In the genomic region with DNA sequence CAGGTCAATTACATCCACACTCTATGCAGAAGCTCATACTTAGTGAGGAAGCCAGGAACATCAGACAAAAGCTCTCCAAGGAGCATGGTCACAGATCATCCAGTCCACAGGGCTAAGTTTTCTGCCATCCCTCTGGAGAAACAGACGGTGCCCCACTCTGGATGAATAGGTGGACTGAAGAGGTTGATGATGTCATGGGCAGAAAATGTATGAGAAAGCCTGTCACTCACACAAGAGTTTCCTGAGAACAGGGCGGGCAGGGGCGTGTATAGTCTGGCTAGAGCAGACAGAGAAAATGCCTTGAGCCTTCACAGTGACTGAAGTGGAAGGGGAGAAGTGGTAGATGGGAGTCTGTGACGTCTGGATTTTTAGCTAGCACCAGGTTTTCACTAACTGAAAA, we compare ENCODE assay signal across 31 mouse cellular contexts. TPM values are rescaled to one million over a fixed set of nuclear protein-coding genes. Genes with fewer than 3 reads are reported as not detected.
"Had no signal": no experiment of that assay in that cellular context is flagged by ENCODE, and none has a peak within 500 bp of the region (broad histone marks: within the 10 kb centered on the region; RNA-seq: fewer than 3 reads in every experiment).

No protein-coding gene starts in this region.

- H3K27ac ChIP-seq: kidney, postnatal 0 days; layer of hippocampus, adult 2 months; limb, embryonic 10.5 days; limb, embryonic 13.5 days; liver, embryonic 12.5 days; liver, embryonic 15.5 days; macrophage; midbrain, embryonic 12.5 days; midbrain, embryonic 15.5 days; neural tube, embryonic 12.5 days; neural tube, embryonic 15.5 days; stomach, postnatal 0 days had no signal

- H3K4me2 ChIP-seq: limb, embryonic 13.5 days; liver, embryonic 12.5 days; liver, embryonic 15.5 days; midbrain, embryonic 12.5 days; midbrain, embryonic 15.5 days; neural tube, embryonic 12.5 days; neural tube, embryonic 15.5 days had no signal

- DNase-seq: kidney, adult 2 months; kidney, postnatal 25 days; layer of hippocampus, adult 9-11 months; liver; lung, adult 18-20 months; right cerebral cortex, adult 18-20 months; right cerebral cortex, postnatal 14 days; right cerebral cortex, postnatal 4 days; thymus, adult 2 months; thymus, postnatal 14 days; thymus, postnatal 4 days had no signal

- H3K4me3 ChIP-seq: layer of hippocampus, adult 2 months; limb, embryonic 10.5 days; limb, embryonic 13.5 days; liver, embryonic 12.5 days; liver, embryonic 15.5 days; midbrain, embryonic 12.5 days; midbrain, embryonic 15.5 days; neural tube, embryonic 12.5 days; neural tube, embryonic 15.5 days had no signal

- H3K36me3 ChIP-seq: limb, embryonic 10.5 days; limb, embryonic 13.5 days; liver, embryonic 12.5 days; liver, embryonic 15.5 days; midbrain, embryonic 12.5 days; midbrain, embryonic 15.5 days; neural tube, embryonic 12.5 days; neural tube, embryonic 15.5 days had no signal

- H3K27me3 ChIP-seq: limb, embryonic 13.5 days; liver, embryonic 12.5 days; liver, embryonic 15.5 days; midbrain, embryonic 12.5 days; midbrain, embryonic 15.5 days; neural tube, embryonic 12.5 days; neural tube, embryonic 15.5 days had no signal

- H3K9ac ChIP-seq: limb, embryonic 13.5 days; liver, embryonic 12.5 days; liver, embryonic 15.5 days; midbrain, embryonic 12.5 days; midbrain, embryonic 15.5 days; neural tube, embryonic 12.5 days; neural tube, embryonic 15.5 days had no signal

- H3K4me1 ChIP-seq: limb, embryonic 10.5 days; limb, embryonic 13.5 days; liver, embryonic 12.5 days; liver, embryonic 15.5 days; midbrain, embryonic 12.5 days; midbrain, embryonic 15.5 days; neural tube, embryonic 12.5 days; neural tube, embryonic 15.5 days had no signal

- H3K9me3 ChIP-seq: limb, embryonic 10.5 days; limb, embryonic 13.5 days; liver, embryonic 12.5 days; liver, embryonic 15.5 days; midbrain, embryonic 12.5 days; midbrain, embryonic 15.5 days; neural tube, embryonic 12.5 days; neural tube, embryonic 15.5 days had no signal

- ATAC-seq: intestine, postnatal 0 days; liver, embryonic 12.5 days; midbrain, embryonic 15.5 days had no signal

RNA-seq across cellular contexts. Expression of a gene that starts 14.0 kb away (rescaled TPM):
- total RNA-seq: layer of hippocampus, adult 2 months; layer of hippocampus, postnatal 25 days; left cerebral cortex, adult 18-20 months; left cerebral cortex, postnatal 25 days; megakaryocyte, adult 5-6 weeks had no signal
- polyA plus RNA-seq: intestine, postnatal 0 days; kidney, adult 2 months; kidney, embryonic 14.5 days; kidney, postnatal 0 days; large intestine, adult 2 months; limb, embryonic 10.5 days; limb, embryonic 13.5 days; liver, embryonic 12.5 days; liver, embryonic 15.5 days; macrophage; midbrain, embryonic 12.5 days; midbrain, embryonic 15.5 days; neural tube, embryonic 12.5 days; neural tube, embryonic 15.5 days; stomach, embryonic 14.5 days; thymus, adult 2 months had no signal

RNA-seq across cellular contexts. Expression of a gene that starts 55.2 kb away (rescaled TPM):
- total RNA-seq: layer of hippocampus, adult 2 months; left cerebral cortex, adult 18-20 months; left cerebral cortex, postnatal 25 days; megakaryocyte, adult 5-6 weeks had no signal
- polyA plus RNA-seq: intestine, postnatal 0 days; kidney, adult 2 months; kidney, embryonic 14.5 days; kidney, postnatal 0 days; large intestine, adult 2 months; limb, embryonic 13.5 days; liver, embryonic 12.5 days; liver, embryonic 15.5 days; macrophage; midbrain, embryonic 12.5 days; midbrain, embryonic 15.5 days; neural tube, embryonic 12.5 days; neural tube, embryonic 15.5 days; stomach, embryonic 14.5 days; stomach, postnatal 0 days had no signal
